Mouse (Mus musculus) MEL (cell line): Measurements from ENCODE around the gene Dtnb. TPM values are rescaled to one million over a fixed set of nuclear protein-coding genes. Genes with fewer than 3 reads are reported as not detected.

Source experiments
- DNase-seq: peaks from one replicate; pipeline ENCODE4 v3.0.0; 2011; ENCODE audit warnings: low read depth, low spot score
- H3K27ac ChIP-seq: 2 replicates; pipeline ENCODE4 v1.5.1; 2012; ENCODE audit warnings: low read depth, mild to moderate bottlenecking, control low read depth, low read length, moderate library complexity; ENCODE audit not compliant: control insufficient read depth
- H3K27me3 ChIP-seq, 2 experiments: fragments of 150-350 bp in 1 of 2; sonication (generic) in 1 of 2; 2 replicates each; pipeline ENCODE4 v1.6.1; 2012; ENCODE audit warnings: low read length in 2 of 2, mild to moderate bottlenecking in 2 of 2, improper control_type of control experiment in 1 of 2, moderate library complexity in 1 of 2; ENCODE audit not compliant: insufficient read depth in 2 of 2, control insufficient read depth in 1 of 2
- H3K36me3 ChIP-seq, 2 experiments: 2 replicates each; pipeline ENCODE4 v1.6.1; 2012 to 2014; ENCODE audit warnings: low read length in 2 of 2, improper control_type of control experiment in 1 of 2, inconsistent platforms in 1 of 2, mild to moderate bottlenecking in 1 of 2; ENCODE audit not compliant: insufficient read depth in 2 of 2, control insufficient read depth in 1 of 2
- H3K4me1 ChIP-seq, 2 experiments: fragments of 150-350 bp in 1 of 2; sonication (generic) in 1 of 2; 2 replicates each; pipeline ENCODE4 v1.6.1; 2012; ENCODE audit warnings: low read length in 2 of 2, improper control_type of control experiment in 1 of 2, mild to moderate bottlenecking in 1 of 2; ENCODE audit not compliant: insufficient read depth in 2 of 2, control insufficient read depth in 1 of 2
- H3K4me3 ChIP-seq, 2 experiments: fragments of 150-350 bp in 1 of 2; sonication (generic) in 1 of 2; 2 replicates each; pipeline ENCODE4 v1.5.1; 2012; ENCODE audit warnings: low read depth in 2 of 2, low read length in 2 of 2, mild to moderate bottlenecking in 2 of 2, moderate library complexity in 2 of 2, control low read depth in 1 of 2, improper control_type of control experiment in 1 of 2; ENCODE audit not compliant: control insufficient read depth in 1 of 2, insufficient read depth in 1 of 2
- H3K79me2 ChIP-seq: 2 replicates; pipeline ENCODE4 v1.6.1; 2012; ENCODE audit warnings: mild to moderate bottlenecking, low read length, moderate library complexity; ENCODE audit not compliant: control insufficient read depth, poor library complexity, insufficient read depth
- H3K9ac ChIP-seq: 2 replicates; pipeline ENCODE4 v1.6.1; 2012; ENCODE audit warnings: low read depth, mild to moderate bottlenecking, control low read depth, low read length, moderate library complexity; ENCODE audit not compliant: control insufficient read depth, poor library complexity, severe bottlenecking
- H3K9me3 ChIP-seq: fragments of 150-350 bp; sonication (generic); replicated peaks from 2 replicates; pipeline ENCODE4 v1.6.1; 2012; ENCODE audit warnings: mild to moderate bottlenecking, low read length, improper control_type of control experiment, moderate library complexity; ENCODE audit not compliant: insufficient read depth
- CHD2 ChIP-seq: IDR thresholded peaks from 2 replicates; pipeline ENCODE4 v1.6.1; 2011; ENCODE audit warnings: low read length, improper control_type of control experiment
- CTCF ChIP-seq, 3 experiments: IDR thresholded peaks in 2 of 3; conservative IDR thresholded peaks in 1 of 3; 2 replicates each; pipeline ENCODE4 v1.5.1; 2011 to 2012; ENCODE audit warnings: low read length in 3 of 3, low read depth in 2 of 3, mild to moderate bottlenecking in 2 of 3, improper control_type of control experiment in 1 of 3, inconsistent platforms in 1 of 3, mixed read lengths in 1 of 3, moderate library complexity in 1 of 3; ENCODE audit not compliant: control insufficient read depth in 1 of 3, insufficient read depth in 1 of 3, poor library complexity in 1 of 3, severe bottlenecking in 1 of 3
- ETS1 ChIP-seq: IDR thresholded peaks from 2 replicates; pipeline ENCODE4 v1.6.1; 2012; ENCODE audit warnings: low read depth, mild to moderate bottlenecking, inconsistent platforms, low read length, improper control_type of control experiment, moderate library complexity
- GATA1 ChIP-seq: IDR thresholded peaks from 2 replicates; pipeline ENCODE4 v1.6.1; 2011; ENCODE audit warnings: low read depth, low read length, improper control_type of control experiment
- KAT2A ChIP-seq: conservative IDR thresholded peaks from 2 replicates; pipeline ENCODE4 v1.6.1; 2012; ENCODE audit warnings: low read depth, low read length, improper control_type of control experiment, inconsistent platforms
- MAFK ChIP-seq: IDR thresholded peaks from 2 replicates; pipeline ENCODE4 v1.6.1; 2011; ENCODE audit warnings: low read depth, mild to moderate bottlenecking, low read length, improper control_type of control experiment, borderline replicate concordance
- MAX ChIP-seq: IDR thresholded peaks from 2 replicates; pipeline ENCODE4 v1.6.1; 2011; ENCODE audit warnings: low read length, improper control_type of control experiment
- MAZ ChIP-seq: IDR thresholded peaks from 2 replicates; pipeline ENCODE4 v1.6.1; 2012; ENCODE audit warnings: low read depth, mild to moderate bottlenecking, inconsistent platforms, low read length, improper control_type of control experiment
- MXI1 ChIP-seq: IDR thresholded peaks from 2 replicates; pipeline ENCODE4 v1.6.1; 2011; ENCODE audit warnings: mild to moderate bottlenecking, low read depth, low read length, improper control_type of control experiment
- MYC ChIP-seq: IDR thresholded peaks from 2 replicates; pipeline ENCODE4 v1.6.1; 2011; ENCODE audit warnings: low read depth, mild to moderate bottlenecking, low read length, improper control_type of control experiment, moderate library complexity
- POLR2A ChIP-seq, 2 experiments: IDR thresholded peaks; 2 replicates each; pipeline ENCODE4 v1.6.1; 2011 to 2012; ENCODE audit warnings: low read length in 2 of 2, mild to moderate bottlenecking in 2 of 2, control low read depth in 1 of 2, improper control_type of control experiment in 1 of 2, low read depth in 1 of 2, moderate library complexity in 1 of 2; ENCODE audit not compliant: control insufficient read depth in 1 of 2, insufficient read depth in 1 of 2, poor library complexity in 1 of 2
- POLR2AphosphoS2 ChIP-seq: IDR thresholded peaks from 2 replicates; pipeline ENCODE4 v1.6.1; 2011; ENCODE audit warnings: low read length, improper control_type of control experiment
- RAD21 ChIP-seq: IDR thresholded peaks from 2 replicates; pipeline ENCODE4 v1.6.1; 2011; ENCODE audit warnings: mild to moderate bottlenecking, low read depth, low read length, improper control_type of control experiment
- RCOR1 ChIP-seq: IDR thresholded peaks from 2 replicates; pipeline ENCODE4 v1.6.1; 2012; ENCODE audit warnings: low read depth, mild to moderate bottlenecking, inconsistent platforms, low read length, improper control_type of control experiment
- SIN3A ChIP-seq: IDR thresholded peaks from 2 replicates; pipeline ENCODE4 v1.6.1; 2012; ENCODE audit warnings: low read length, improper control_type of control experiment, inconsistent platforms
- SMC3 ChIP-seq: IDR thresholded peaks from 2 replicates; pipeline ENCODE4 v1.6.1; 2011; ENCODE audit warnings: low read depth, low read length, improper control_type of control experiment
- TCF12 ChIP-seq: IDR thresholded peaks from 2 replicates; pipeline ENCODE4 v1.6.1; 2014; ENCODE audit warnings: low read depth, mild to moderate bottlenecking, inconsistent platforms, low read length, improper control_type of control experiment, moderate library complexity
- USF2 ChIP-seq, 2 experiments: IDR thresholded peaks; 2 replicates each; pipeline ENCODE4 v1.6.1; 2011 to 2012; ENCODE audit warnings: improper control_type of control experiment in 2 of 2, low read length in 2 of 2, borderline replicate concordance in 1 of 2, inconsistent platforms in 1 of 2, low read depth in 1 of 2, mild to moderate bottlenecking in 1 of 2; ENCODE audit not compliant: insufficient read depth in 1 of 2
- ZKSCAN1 ChIP-seq: IDR thresholded peaks from 2 replicates; pipeline ENCODE4 v1.6.1; 2012; ENCODE audit warnings: low read depth, mild to moderate bottlenecking, inconsistent platforms, low read length, improper control_type of control experiment, moderate library complexity
- ZMIZ1 ChIP-seq: IDR thresholded peaks from 2 replicates; pipeline ENCODE4 v1.6.1; 2012; ENCODE audit warnings: low read depth, mild to moderate bottlenecking, inconsistent platforms, low read length, improper control_type of control experiment, moderate library complexity
- polyA plus RNA-seq, 2 experiments: library from polyadenylated mRNA; stranded (reverse) in 1 of 2; unstranded in 1 of 2; fragments of >175 nt in 1 of 2; fragments of >200 nt in 1 of 2; gene quantifications; 2 replicates each; pipeline versions ENCODE4 v1.2.1 to v1.2.4; 2012; ENCODE audit warnings: low replicate concordance in 2 of 2, low read depth in 1 of 2; ENCODE audit not compliant: insufficient read length in 2 of 2, insufficient read depth in 1 of 2, missing spikeins in 1 of 2
- total RNA-seq: library from RNA; depleted of rRNA; stranded (reverse); fragments of 300-350 nt; gene quantifications from 2 replicates; pipeline ENCODE4 v1.2.3, GENCODE M21; 2012

Dtnb gene
- total and polyA plus RNA-seq, 3 experiments: 18.6 to 24.9 TPM; not detected in 1

GRCm38 (mm10) chr12:3662660-3663059 is 90.5 kb downstream of the Dtnb start:
- no peaks in the 10 kb centered on the region for H3K4me1 ChIP-seq
- H3K79me2 ChIP-seq: no peaks in the 10 kb centered on the region; the same call in 1 of the 2 replicates
- no peak overlapping the region for H3K27ac ChIP-seq
- no peak for DNase-seq
- no peaks in the 10 kb centered on the region for H3K36me3 ChIP-seq
- no peak overlapping the region for H3K9ac ChIP-seq
- no peak overlapping the region for H3K4me3 ChIP-seq
- no peak for TF ChIP-seq SIN3A
- TF ChIP-seq MAX: no peak
- TF ChIP-seq, all 39 proteins: peak for 0
- H3K9me3 ChIP-seq: no peaks in the 10 kb centered on the region
- H3K27me3 ChIP-seq: no peaks in the 10 kb centered on the region

DNA sequence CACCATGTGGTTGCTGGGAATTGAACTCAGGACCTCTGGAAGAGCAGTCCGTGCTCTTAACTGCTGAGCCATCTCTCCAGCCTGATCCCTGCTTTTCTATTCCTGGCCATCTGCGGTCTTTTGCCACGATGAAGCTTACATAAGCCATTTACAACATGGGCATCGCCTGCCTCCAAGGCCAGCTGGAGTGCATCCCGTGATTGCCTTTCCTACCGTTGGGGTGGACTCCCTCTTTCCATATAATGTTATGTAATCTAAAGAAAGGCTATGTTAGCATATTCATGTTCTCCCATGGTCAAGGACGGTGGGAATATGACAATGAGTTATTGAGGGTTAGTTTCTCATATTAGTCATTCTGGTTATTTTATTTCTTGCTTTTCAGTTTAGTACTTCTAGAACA is 91.2 kb downstream of the Dtnb start:
- no peaks in the 10 kb centered on the region for H3K36me3 ChIP-seq
- H3K27ac ChIP-seq: no peak overlapping the region
- DNase-seq: no peak
- no peaks in the 10 kb centered on the region for H3K9me3 ChIP-seq
- H3K4me1 ChIP-seq: no peaks in the 10 kb centered on the region
- H3K79me2 ChIP-seq: no peaks in the 10 kb centered on the region; the same call in 1 of the 2 replicates
- H3K4me3 ChIP-seq: no peak overlapping the region
- TF ChIP-seq SIN3A: no peak
- no peaks in the 10 kb centered on the region for H3K27me3 ChIP-seq
- no peak overlapping the region for H3K9ac ChIP-seq

DNA sequence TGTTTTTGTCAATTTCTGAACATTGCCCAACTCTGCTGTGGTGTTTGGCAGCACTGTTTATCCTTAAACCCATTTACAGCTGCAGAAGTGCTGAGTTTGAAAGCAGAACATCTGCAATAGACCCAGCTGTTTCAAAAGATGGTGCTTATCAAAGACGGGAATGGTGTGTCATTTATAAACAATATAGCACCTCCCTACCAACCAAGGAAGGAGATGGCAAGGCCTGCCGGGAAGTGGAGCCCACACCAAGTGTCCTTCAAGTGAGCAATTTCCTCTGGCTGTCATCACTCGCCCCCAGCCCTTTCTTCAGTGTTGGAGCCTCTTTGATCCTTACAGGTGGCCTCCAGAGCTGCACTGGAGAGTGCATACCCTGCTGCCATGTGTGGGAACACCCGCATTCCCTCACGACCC is 97.8 kb downstream of the Dtnb start:
- no peak for TF ChIP-seq KAT2A
- TF ChIP-seq RAD21: no peak
- TF ChIP-seq MAFK: no peak
- TF ChIP-seq SMC3: no peak
- TF ChIP-seq ZKSCAN1: no peak
- no peak for TF ChIP-seq CTCF (IDR thresholded peaks at IDR 0.05 in 2 of 3, conservative IDR thresholded peaks at IDR 0.05 in 1 of 3; ENCODE audit: control insufficient read depth in 1 of 3, insufficient read depth in 1 of 3, low read depth in 2 of 3, low read length in 3 of 3, poor library complexity in 1 of 3, severe bottlenecking in 1 of 3)
- H3K36me3 ChIP-seq: no peaks in the 10 kb centered on the region

DNA sequence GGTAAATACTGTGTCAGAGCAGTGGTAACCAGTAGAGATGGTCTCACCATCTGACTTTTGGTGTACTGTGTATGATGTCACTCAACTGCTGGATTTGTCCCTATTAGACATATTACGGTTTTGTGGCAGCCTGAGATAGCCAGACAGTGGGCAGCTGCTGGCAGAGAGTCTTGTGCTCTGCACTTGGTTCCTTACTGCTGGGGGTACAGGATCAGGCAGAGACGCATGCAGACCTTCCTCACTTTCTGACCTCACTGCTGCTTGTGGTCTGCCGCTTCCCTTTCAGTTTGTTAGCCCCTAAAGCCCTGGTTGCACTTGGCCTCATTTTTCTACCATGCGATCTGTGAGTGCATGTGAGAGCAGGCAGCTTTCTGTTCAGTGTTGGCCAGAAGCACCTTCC is 98.9 kb downstream of the Dtnb start:
- Histone ChIP-seq H3K9me3 (no peaks in the 10 kb centered on the region), H3K4me1 (no peaks in the 10 kb centered on the region; a peak in 1 of 4 replicates), H3K36me3 (no peaks in the 10 kb centered on the region), H3K27ac (no peak overlapping the region), H3K27me3 (no peaks in the 10 kb centered on the region), H3K4me3 (no peak overlapping the region), H3K9ac (no peak overlapping the region), H3K79me2 (no peaks in the 10 kb centered on the region)
- TF ChIP-seq RCOR1: no peak
- TF ChIP-seq MAFK: no peak
- no peak for TF ChIP-seq POLR2AphosphoS2
- no peak for TF ChIP-seq MYC
- TF ChIP-seq MXI1: no peak
- TF ChIP-seq TCF12: no peak
- no peak for TF ChIP-seq SIN3A
- no peak for TF ChIP-seq GATA1
- TF ChIP-seq CTCF (IDR thresholded peaks at IDR 0.05 in 2 of 3, conservative IDR thresholded peaks at IDR 0.05 in 1 of 3; ENCODE audit: control insufficient read depth in 1 of 3, insufficient read depth in 1 of 3, low read depth in 2 of 3, low read length in 3 of 3, poor library complexity in 1 of 3, severe bottlenecking in 1 of 3): no peak
- TF ChIP-seq KAT2A: no peak
- TF ChIP-seq ETS1: no peak
- TF ChIP-seq MAZ: no peak
- no peak for TF ChIP-seq ZMIZ1
- TF ChIP-seq RAD21: no peak
- no peak for TF ChIP-seq USF2 (IDR thresholded peaks at IDR 0.05; ENCODE audit: borderline replicate concordance in 1 of 2, insufficient read depth in 1 of 2, low read depth in 1 of 2, low read length in 2 of 2)
- TF ChIP-seq POLR2A (IDR thresholded peaks at IDR 0.05; ENCODE audit: control insufficient read depth in 1 of 2, insufficient read depth in 1 of 2, low read depth in 1 of 2, low read length in 2 of 2, poor library complexity in 1 of 2): no peak
- TF ChIP-seq CHD2: no peak
- DNase-seq: no peak

More for the DNA sequence above, 97.8 kb downstream of the Dtnb start:
- Histone ChIP-seq H3K79me2 (no peaks in the 10 kb centered on the region; the same call in 1 of the 2 replicates), H3K27ac (no peak overlapping the region), H3K9ac (no peak overlapping the region), H3K4me1 (no peaks in the 10 kb centered on the region; a peak in 1 of 4 replicates), H3K27me3 (no peaks in the 10 kb centered on the region), H3K4me3 (no peak overlapping the region), H3K9me3 (no peaks in the 10 kb centered on the region)
- DNase-seq: no peak
